Mouse (Mus musculus) left cerebral cortex, adult 11 months (tissue): ENCODE results near the gene G6pdx.

Experiments
- DNase-seq: peaks from one replicate; pipeline ENCODE4 v3.0.0; 2022; ENCODE audit warnings: low spot score

The G6pdx gene

DNA sequence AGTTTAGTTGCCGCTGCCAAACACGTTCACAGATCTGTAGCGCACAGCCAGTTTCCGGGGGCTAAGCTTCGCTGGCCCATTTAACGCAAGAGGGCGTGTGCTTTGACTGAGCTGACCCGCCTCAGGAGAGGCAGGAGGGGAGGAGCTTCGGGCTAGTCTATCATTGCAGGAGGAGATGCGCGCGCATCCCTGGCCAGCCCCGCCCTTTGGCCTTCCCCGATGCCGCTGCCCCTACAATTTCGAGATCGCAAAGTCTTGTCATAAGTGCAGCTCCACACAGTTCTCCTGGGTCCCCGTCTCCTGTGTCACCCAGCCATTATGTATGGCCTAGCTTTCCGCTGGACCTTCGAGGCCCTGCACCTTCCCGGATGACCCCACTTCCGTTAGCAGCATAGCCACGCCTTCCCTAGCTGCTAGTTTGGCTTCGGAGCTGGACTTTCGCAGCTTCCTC lies at the start of gene G6pdx:
Gene G6pdx, minus strand, starts transcription at position 369 of the 451 bp plus-strand sequence.
- peak; percentile 71 for DNase-seq

DNA sequence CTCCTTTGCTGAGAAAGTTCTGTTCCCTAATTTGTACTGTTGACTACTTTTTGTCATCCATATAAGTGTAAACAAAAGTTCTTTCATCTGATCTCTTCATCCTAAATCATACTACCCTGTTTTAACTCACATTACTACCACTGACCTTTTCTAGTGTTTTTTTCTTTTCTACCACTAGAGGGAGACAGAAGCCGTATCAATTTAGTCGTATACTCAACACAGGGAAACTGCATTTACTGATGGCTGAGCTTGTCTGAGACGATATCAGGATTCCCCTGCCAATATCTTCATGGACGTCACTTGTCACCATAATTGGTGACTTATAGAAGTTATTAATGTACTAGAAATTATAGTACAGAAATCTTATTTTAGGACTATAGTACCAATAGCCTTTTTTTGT lies 23.8 kb upstream of the G6pdx start:
- DNase-seq, result peak; percentile 35

DNA sequence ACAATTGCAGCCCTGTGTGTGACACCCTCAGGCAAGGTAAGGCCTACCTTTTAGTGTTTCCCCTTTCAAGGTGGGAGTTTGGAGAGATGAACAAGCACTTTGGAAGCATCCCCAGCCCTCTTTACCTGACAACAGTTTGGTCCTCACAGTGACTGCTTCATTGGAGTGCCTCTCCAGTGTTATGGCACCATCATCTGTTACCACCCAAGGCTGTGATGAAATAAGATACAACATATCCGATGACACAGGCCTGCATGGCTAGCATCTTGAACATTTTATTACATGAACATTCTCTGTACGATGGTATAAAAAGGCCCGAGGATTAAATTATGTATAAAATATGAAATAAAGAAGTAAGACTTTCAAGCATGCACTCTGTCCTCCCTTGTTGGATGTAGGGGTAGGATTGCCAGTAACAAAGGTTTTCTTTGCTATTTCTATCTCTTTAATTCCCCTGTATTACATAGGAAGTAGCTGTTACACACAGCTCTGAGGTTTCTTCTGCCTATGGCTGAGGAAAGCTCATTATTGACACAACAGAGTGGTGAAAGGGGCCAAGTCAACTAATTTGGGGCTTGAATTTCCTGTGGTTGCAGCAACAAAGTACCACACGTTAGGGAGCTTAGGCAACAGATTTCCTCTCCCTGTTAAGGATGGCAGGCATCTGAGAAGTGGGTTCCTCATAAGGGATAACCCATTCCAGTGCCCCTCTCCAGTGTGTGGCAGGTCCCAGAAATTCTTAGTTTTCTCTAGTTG lies 22.3 kb upstream of the G6pdx start:
- DNase-seq, result no peak

DNA sequence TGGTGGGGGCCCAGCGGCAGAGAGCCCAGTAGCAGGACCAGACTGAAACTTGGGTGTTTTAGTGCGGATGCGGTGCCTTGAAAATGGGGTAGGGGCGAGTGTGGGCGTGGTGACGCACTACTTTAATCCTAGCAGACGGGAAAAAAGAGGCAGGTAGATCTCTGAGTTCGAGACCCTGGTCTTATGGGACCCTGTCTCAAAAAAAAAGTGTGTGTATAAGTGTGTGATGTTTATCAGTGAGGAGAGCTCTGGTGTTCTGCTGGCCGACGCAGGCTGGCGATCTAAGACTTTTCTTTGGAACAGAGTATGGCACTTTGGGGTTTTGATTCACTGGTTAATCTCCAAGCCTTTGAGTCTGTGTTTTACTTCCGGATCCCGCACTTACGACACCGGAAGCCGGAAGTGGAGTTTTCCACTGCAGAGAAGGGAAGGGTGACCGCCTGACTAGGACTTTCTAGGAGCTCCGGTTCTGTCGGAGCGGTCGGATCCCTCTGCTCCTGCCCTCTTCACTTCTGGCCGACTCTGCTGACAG lies 362 bp upstream of the G6pdx start:
- peak; percentile 52 for DNase-seq

DNA sequence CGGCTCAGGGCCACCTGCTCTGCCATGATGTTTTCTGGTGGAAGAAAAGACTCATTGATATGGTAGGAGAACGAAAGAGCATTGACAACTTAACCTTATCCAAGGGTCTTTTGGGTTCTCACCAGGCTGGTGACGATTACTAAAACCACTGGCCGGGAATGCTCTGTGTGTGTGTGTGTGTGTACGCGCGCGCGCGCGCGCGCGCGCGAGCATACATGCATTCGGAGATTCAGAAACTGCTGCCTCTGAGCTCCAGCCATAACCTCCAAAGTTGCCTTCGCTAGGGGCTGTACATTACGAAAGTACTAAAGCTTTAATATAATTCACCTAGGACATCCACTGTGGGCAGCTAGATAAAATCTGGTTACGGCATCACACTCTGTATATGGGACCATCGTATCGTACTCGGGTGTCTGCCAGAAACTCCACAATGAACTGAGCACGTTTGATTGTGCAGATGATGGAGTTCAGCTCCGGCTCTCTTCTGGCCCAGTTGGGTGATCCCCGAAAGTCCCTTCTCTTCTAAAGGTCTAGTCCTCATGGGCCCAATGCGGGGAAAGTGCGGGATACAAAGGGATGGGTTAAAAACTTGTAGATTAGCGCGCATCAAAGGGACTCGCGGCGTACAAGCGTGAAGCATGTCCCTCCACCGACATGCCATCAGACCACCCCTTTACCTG lies 708 bp downstream of the G6pdx start:
- DNase-seq, result no peak

DNA sequence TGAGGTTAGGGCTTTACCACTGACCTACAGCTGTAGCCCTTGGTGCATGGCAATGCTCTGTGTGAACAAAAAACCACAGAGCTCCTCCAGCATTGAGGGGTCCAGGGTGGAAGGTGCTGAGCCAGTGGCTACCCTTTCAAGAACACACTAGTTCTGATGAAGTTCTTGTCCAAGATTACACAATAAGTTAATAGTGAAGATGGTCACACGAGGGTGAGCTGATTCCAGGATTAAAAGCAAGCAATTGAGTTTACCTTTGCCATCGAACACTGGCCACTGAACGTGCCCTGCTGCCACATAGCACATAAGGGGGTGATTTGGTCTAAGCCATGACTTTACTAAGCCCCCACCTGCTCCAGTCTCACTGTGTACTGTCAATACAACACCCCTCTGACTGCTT lies 1.9 kb downstream of the G6pdx start:
- no peak for DNase-seq

DNA sequence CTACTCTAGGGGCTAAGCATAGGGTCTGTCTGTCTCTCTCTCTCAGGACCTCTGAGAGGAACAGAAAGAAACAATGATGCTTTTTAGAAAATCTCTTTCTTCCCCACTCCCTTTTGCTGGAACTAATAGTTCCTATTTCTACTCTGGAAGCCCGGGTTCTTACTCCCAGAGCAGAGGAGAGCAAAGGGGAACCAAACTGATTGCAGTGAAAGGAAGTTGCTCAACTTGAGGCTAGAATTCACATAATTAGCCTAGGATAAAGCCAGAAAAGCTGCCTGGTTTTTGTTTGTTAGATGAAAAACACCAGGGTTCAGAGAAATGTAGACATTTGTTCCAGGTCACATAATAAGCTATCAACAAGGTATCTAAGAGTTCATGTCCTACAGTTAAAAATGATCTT lies 2.7 kb downstream of the G6pdx start:
- DNase-seq, result no peak

- no peak for DNase-seq
These were observed 3.8 kb downstream of the G6pdx start for GRCm38 (mm10) chrX:74425195-74425594.

- DNase-seq, result no peak
These were observed 4.6 kb downstream of the G6pdx start for GRCm38 (mm10) chrX:74424443-74424842.

DNA sequence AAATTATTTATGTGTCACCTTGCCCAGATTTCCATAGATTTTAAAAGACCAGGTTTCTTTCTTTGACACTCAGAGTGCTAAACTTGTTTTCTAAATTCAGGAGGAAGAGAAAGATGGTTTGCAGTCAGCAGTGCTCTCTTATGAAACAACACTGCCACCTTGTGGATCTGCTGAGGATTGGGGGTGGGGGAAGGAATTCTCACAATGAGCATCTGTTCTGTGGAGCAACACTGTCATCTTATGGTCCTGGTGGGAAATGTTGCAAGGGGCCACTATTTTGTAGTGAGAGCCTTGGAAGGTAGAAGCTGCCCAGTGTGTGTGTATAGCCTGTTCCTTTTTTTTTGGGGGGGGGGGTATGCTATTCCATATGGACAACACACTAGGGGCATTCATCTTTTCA lies 15.6 kb downstream of the G6pdx start:
- DNase-seq, result peak; percentile 63

GRCm38 (mm10) chrX:74408340-74408739 lies 20.7 kb downstream of the G6pdx start:
- no peak for DNase-seq

DNA sequence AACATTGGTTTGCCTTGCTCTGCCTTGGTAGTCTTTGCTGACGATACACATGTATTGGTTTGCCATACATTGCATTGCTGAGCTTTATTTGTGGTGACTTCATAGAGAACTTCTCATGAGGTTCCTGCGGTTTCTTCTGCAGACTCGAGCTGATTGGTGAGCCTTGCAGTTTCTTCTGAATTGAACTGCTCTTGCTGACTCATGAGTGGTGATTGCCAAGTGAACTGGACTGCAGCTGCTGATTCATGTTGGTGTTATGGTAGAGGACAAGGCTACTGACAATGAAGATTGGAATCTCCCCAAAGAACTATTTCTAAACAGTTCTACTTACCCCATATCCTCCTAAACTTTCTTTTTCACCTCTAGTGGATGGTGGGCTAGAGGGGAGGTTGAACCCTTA lies 28.9 kb downstream of the G6pdx start:
- DNase-seq, result no peak

- DNase-seq, result peak; percentile 73
These were observed 36.2 kb downstream of the G6pdx start, which contains the start of the genes Fam3a and Ikbkg for GRCm38 (mm10) chrX:74392535-74393443. Gene Fam3a (minus strand): TSS chrX:74393272. Gene Ikbkg (plus strand): TSS chrX:74393290.

- no peak for DNase-seq
These were observed 40.8 kb downstream of the G6pdx start for GRCm38 (mm10) chrX:74388153-74388552.

GRCm38 (mm10) chrX:74384451-74384850 lies 44.5 kb downstream of the G6pdx start:
- DNase-seq, result no peak

GRCm38 (mm10) chrX:74372888-74373549 lies 56.0 kb downstream of the G6pdx start, which contains the start of the genes Ubl4a and Slc10a3:
Gene Ubl4a (minus strand): TSS chrX:74373218.
Gene Slc10a3 (minus strand): TSS chrX:74373349.
- peak; percentile 69 for DNase-seq

GRCm38 (mm10) chrX:74368209-74368909 lies 60.6 kb downstream of the G6pdx start:
- peak; percentile 22 for DNase-seq

GRCm38 (mm10) chrX:74367512-74367911 lies 61.5 kb downstream of the G6pdx start:
- no peak for DNase-seq
